Mouse (Mus musculus) E14TG2a.4 (cell line): ENCODE measurements around the gene Shroom4.

ENCODE experiments used
- CTCF ChIP-seq: conservative IDR thresholded peaks from 2 replicates; pipeline ENCODE4 v1.5.1; 2014; ENCODE audit warnings: low read length
- NANOG ChIP-seq: IDR thresholded peaks from 2 replicates; pipeline ENCODE4 v1.6.1; 2014; ENCODE audit warnings: borderline replicate concordance, low read length, mixed read lengths
- POU5F1 ChIP-seq: IDR thresholded peaks from 2 replicates; pipeline ENCODE4 v1.6.1; 2014; ENCODE audit warnings: low read length, borderline replicate concordance

DNA sequence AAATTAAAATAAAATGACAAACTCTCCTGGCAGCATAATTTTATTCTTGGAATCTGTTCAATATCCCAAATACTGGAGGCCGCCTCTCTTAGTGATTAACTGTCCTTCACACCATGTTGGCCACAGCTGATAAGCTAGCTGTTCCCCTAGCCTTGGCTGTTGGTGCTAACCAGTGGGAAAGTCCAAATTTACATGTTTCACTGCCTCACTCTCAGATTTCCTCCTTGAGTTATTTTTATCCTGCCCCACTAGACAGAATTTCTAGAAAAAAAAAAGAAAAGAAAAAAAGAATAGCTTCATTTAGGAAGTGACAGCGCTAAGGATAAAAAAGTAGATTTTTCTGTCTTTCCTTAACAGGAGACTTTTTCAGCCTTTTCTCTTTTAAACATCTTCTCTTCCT, 138.0 kb downstream of the Shroom4 start:
- TF ChIP-seq CTCF, result no peak
- TF ChIP-seq POU5F1, result no peak
- no peak for TF ChIP-seq NANOG
